Mouse (Mus musculus) heart, adult 11 months (tissue): ENCODE data around the gene Ostf1.
A peak's percentile ranks its signal among the peaks of the same experiment; 100 is the strongest.

Experiments used
- DNase-seq: peaks from one replicate; pipeline ENCODE4 v3.0.0; 2022

Ostf1 gene

DNA sequence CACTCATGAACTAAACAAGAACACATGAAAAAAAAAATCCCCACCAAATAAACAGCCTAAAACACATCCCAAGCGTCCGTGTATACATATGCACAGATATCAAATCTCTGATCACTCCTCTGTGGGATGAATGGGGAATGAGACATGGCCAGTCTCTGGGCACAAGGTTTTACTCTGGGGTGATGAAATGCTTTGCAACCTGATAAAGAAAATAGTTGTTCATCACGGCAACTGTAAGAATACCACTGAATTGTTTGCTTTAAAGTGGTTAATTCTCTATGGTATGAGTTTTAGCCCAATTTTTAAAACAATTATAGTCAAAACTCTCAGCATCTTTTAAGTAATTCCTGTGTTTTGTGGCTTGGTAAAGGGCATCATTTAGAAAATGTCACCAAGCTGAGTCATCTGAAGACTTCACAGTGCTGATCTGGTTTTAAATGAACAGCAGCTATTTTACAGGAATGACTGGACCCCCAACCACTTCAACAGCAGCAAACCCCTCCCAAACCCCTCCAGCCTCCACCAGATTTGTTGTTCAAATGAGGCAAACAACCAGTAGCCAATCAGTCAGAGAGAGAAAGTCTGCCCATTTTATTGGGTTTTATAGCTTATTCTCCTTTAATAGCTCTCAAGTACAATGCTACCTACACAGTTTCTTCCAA lies 33.2 kb downstream of the Ostf1 start:
- no peak for DNase-seq

DNA sequence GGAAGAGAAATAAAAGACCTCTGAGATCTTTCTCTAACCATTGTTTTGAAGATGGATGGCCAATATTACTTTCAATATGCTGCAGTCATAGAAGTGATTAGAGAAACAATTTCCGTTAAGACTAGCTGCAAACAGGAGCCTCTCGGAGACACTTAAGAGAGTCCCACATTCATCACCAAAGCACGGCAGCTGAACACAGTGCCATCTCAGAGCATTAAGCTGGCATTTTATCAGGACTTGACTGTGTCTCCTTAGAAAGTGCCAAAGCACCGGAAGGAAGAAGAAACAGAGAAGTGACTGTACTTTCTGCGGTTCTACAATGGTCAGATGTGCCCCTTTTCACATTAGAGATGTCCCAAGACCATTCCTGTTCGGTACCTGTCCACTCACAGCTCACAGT lies 33.9 kb downstream of the Ostf1 start:
- DNase-seq, result peak; percentile 64

DNA sequence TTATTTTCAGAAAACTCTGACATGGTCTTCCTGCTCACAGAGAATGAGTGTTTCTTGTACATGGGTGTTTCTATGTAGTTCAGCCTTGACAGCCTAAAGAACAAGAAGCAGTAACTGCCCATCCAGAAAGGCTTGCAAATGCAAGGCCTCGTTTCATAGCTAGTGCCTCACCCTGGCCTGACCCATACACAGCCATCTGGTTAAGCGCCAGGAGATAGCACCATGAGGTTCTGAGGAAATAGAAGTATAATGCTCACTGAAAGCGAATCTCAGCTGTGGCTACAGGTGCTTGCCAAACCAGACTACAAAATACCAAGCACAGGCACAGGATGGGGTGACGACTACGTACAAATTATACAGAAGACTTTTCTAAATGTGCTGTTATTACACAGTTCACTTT lies 34.7 kb downstream of the Ostf1 start:
- peak; percentile 64 for DNase-seq

DNA sequence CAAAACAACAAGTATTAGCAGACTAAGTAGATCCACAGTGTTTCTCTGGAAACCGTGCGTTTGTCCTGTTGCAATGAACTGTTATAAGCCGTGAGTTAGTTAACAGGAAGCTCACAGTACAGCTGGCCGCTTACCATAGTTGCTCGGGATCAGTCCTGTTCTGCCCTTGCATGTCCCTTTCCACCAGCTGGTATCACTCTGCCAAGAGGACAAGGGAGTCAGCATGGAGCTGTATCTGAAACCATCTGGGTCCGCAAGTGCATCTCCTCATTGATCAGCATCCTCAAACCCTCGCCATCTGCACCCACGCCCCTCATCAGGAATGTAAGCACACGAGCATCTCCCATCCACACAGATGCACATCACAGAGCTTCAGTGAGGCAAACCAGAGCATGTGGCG lies 37.9 kb downstream of the Ostf1 start:
- peak; percentile 88 for DNase-seq

DNA sequence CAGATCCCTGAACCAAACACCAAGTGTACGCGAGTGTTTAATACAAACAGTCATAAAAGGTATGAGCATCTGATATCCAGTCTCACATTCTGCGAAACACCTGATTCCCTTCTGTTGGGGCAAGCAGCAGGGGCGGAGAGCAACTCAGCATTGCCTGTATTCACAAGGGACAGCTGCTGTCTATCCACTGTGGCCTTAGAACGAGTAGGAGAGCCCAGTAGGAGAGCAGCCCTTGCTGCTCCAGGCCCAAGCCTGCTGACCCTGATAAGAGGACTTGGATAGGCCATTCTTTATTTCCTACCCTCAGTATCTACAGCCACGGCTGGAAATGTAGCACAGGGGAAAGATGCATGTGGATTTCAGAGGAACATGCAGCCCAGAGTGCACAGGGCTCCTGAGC lies 38.7 kb downstream of the Ostf1 start:
- DNase-seq, result no peak

DNA sequence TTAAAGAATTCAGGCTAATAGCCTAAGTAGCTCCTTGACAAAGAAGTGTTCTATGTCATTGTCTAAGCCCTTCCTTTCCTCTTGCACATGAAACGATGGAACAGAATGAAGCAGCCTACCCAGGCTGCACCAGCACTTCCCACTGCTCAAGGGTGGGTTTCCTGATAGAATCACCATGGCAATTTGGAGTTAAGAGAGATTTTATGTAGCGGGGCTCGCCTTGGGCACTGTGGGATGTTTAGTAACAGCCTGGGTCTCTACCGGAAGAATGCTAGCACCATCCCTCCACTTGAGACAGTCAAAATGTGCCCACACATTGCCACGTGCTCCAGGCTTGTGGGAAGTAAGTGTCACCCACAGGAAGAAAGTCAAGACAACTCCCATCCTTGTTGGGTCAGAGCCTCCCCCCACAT lies 40.7 kb downstream of the Ostf1 start:
- peak; percentile 92 for DNase-seq

DNA sequence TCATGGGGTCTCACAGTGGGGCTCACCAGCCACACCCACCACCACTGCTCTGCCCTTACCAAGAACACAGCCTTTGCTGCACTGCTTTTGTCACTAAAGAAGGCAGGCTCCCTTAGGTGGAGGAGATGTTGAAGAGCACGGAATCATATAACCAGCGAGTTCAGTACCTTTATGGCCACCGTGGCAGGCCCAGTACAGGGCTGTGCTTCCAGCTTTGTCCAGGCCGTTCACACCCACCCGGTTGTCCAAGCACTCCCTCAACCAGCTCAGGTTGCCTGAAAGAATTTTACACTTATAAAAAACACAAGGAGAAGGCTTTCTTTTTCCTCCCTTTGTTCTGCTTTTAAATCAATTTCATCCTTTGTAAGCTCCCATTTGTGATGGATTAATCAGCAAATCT lies 41.4 kb downstream of the Ostf1 start:
- peak; percentile 50 for DNase-seq

DNA sequence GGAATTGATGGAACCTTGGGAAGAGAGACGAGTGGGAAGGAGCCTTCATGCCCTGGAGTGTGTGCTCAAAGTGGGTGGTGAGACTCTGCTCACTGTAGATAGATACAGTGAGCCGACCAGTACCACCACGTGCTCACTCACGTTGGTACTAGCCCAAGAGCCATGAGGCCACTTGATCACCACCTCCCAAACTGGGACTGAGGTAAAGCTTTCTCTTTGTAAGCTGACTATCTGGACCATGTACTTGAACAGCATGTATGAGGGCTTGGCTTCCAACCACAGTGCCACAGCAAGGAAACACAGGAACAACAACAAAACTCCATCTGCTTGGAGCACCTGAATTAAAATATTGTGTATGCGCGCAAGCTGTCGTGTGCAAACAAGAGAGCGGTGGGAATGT lies 42.3 kb downstream of the Ostf1 start:
- peak; percentile 61 for DNase-seq

DNA sequence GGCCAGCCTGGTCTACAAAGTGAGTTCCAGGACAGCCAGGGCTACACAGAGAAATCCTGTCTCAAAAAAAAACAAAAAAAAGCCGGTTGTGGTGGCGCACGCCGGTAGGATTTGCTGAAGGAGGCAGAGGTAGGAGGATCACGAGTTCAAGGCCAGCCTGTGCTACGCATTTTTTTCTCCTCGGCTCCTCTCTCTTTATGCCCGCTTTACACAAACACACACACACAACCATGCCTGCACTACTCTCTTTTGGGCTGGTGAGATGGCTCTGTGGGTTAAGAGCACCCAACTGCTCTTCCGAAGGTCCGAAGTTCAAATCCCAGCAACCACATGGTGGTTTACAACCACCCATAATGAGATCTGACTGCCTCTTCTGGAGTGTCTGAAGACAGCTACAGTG lies 42.8 kb downstream of the Ostf1 start:
- peak; percentile 72 for DNase-seq

DNA sequence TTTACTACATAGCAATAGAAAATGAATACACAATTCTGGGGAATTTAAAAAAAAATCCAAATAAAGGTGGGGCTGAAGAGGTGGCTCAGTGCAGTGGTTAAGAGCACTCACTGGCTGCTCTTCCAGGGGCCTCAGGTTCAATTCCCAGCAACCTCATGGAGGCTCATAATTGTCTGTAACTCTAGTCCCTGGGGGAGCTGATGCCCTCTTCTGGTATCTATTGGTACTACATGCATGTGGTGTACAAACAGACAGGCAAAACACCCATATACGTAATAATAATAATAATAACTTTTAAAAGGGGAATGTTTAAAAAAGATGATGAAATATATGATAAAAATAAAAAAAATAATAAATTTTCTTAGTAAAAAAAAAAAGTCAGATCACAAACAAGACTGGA lies 43.4 kb downstream of the Ostf1 start:
- peak; percentile 22 for DNase-seq

DNA sequence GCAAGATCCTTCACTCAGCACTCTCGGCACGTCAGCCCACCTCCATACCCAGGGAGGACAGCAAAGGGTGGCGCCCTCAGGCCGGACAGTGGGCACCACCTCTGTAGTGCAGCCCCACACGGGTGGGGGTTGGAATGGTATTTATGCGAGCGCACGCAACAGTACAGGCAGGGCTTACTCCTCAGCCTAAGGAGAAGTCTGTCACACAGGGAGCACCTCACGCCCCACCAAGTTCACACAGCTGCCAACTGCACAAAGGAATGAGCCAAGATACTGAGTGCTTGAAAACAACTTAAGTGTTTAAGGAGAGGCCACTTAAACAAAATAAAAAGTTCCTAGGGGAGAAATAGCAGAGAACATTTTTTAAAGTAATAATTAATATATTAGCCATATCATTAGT lies 44.5 kb downstream of the Ostf1 start:
- DNase-seq, result peak; percentile 66

DNA sequence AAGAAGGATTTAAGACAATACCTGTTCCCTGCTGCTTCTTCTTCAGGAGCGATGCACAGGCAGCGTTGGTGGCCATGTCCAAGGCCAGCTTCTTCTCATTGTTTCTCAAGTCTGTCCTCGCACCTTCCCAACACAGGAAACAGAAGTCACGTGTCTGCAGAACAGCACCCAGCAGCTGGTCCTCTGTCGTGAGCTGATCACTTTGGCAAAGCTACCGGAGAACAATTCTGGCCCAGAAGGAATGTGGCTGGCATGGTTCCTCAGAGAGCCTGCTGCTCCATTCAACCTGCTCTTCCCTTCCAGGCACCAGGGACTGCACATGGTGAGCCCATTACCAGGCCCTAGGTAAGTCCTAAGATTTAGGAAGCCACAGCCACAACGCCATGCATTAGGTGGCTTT lies 47.0 kb downstream of the Ostf1 start:
- peak; percentile 80 for DNase-seq

DNA sequence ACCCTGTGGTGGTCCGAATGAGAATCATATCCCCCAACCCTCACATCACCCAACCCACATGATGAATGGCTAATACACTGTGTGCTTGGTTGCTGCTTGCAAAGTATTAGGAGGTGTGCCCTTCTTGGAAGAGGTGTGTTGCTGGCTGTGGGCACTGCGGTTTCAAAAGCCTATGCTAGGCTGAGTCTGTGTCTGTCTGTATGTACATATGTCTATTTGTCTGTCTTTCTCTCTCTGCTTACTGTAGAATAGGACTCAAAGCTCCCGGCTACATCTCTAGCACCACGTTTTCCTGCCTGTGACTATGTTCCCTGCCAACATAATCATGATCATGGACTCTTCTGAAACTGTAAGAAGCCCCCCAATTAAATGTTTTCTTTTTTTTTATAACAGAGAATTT lies 47.9 kb downstream of the Ostf1 start:
- DNase-seq, result peak; percentile 59

DNA sequence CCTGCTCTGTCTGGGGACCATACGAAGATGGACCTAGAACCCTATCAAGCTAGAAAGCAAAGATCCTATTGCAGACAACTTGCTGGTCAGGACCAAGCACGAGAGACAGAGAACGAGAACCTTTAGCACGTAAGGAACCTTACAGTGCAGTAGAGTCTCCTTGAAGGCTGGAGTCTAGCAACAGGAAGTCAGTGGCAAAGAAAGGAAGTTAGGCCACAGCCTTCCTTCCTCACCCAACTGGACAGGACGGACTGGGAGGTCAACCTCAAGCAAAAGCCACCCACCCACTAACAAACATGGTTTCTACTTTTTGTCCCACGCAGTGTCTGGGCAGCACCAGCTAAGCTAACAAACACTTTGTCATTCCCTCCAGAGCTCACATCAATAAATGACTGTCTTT lies 48.7 kb downstream of the Ostf1 start:
- no peak for DNase-seq

DNA sequence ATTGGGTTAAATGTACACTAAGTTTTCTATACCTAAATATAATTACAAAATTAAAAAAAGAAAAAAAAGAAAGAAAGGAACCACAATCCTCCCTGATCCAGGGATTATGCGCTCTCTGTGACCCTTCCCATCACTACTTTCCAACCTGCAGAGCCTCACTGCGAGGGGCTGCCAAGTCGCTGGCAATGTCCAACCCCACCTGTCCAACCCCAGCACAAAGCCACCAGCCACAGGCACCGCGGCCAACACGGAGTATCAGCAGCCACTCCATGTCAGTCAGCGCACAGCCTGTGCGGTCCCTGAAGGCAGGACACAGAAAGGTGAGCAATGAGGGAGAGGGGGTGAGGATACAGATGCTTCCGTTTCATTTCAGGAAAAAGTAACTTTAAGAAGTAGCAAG lies 49.4 kb downstream of the Ostf1 start:
- peak; percentile 60 for DNase-seq

DNA sequence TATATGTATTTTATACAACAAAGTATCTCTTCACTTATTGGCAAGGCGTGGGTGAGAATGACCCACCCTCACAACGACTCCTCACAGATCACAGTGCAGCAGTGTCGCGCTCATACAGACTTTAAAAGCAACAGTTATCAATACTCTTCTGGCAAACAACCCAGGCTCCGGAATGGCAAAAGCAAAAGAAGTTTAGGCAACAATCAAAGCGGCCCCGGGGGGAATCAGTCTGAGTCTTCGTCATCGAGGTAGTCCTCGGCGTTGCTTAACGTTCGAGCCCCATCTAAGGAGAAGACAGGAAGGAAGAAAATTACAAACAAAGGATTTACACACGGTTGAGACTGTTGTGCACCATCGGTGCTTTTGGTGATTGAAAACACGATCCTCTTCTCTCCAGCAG lies 50.6 kb downstream of the Ostf1 start:
- DNase-seq, result peak; percentile 82

DNA sequence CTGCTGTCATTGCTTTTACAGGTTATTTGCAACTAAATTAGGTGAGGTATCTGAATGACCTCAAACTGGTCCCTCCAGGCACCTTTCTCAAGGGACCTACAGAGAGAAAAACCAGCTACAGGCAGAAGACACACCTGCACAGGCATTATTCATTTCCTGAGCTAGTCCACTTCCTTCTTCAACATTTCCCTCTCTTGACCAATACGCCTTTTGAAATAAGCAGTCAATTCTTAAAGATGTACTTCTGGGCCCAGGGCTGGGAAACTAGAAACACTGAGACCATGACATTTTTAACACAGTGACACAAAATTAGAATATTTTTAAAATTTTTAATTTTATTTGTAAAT lies 52.6 kb downstream of the Ostf1 start:
- DNase-seq, result no peak

DNA sequence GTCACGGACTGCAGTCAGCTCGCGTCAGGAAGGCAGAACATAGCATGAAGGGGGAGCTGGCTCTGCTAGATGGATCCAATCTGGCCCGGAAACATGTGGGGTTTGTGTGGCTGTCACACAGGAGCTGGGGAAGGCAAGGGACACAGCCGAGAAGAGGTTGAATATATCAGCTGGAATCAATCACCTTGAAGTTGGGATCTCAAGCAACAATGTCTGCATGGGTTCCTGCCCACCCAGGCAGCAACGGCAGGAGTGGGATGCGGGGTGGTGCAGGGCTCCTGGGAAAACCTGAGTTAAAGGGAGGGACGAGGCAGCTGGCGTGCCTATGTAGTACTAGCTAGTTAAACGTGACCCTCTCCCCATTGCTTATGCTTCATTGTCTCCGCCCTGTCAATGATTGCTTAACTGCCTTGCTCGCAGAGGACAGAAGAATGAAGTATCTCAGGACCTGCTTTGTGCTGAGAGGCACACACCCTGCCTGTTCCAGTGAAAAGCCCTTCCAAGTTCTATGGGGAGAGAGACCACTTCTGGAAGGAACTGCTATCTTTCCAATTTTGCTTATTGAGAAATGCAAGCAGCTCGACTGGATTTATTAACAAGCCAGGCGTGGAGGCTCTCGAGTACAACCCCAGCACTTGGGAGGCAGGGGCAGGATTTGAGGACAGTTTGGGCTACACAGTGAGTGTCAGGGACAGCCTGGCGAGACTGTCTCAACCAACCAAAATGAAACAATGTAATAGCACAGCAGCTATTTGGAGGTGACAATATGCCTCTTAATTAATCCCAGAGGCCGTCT lies 53.2 kb downstream of the Ostf1 start:
- peak; percentile 58 for DNase-seq

DNA sequence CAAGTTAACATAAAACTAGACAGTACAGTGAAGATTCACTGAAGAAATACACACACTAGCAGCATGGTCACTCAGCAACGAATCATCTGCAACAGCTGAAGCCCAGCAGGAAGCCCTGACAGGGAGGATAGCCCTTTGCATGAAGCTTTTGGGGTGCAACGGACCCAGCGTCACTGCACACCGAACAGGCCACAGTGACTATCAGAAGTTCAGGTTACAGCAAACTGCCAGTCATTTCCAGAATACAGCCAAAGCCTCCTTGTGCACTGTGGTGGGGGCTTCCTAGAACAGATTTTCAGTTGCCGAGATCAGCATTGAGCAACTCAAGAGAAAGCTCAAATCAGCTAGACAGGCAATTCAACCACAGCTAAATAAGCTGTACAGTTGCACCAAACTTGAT lies 54.3 kb downstream of the Ostf1 start:
- DNase-seq, result peak; percentile 79

DNA sequence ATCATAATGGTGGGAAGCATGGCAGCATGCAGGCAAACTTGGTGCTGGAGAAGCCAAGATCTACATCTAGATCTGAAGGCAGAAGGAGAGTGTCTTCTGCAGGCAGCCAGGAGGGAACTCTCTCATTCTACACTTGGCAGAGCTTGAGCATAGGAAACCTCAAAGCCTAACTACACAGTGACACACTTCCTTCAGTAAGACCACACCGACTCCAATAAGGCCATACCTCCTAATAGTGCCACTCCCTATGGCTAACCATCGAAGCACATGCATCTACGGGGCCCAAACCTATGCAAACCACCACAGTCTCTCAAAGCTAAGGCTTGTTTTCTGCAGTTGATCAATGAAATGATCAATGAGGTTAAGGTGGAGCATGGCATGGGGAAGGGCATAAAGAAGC lies 55.7 kb downstream of the Ostf1 start:
- peak; percentile 55 for DNase-seq

DNA sequence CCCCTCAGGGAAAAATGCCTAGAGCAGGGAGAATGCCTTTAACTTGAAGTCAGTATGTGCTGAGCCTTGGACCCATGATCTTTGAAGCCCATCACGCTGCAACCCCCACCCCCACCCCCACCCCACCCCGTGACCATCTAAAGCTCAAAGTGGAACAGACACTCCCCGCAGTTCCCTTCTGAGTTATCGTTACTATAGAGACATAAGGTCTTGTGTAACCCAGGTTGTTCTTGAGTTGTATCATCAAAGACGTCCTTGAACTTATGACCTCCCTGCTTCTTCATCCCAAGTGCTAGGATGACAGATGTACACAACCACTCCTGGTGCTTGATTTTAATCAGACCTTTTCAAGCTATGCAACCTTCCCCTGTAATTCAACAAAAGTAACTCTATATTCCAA lies 57.7 kb downstream of the Ostf1 start:
- DNase-seq, result peak; percentile 29

DNA sequence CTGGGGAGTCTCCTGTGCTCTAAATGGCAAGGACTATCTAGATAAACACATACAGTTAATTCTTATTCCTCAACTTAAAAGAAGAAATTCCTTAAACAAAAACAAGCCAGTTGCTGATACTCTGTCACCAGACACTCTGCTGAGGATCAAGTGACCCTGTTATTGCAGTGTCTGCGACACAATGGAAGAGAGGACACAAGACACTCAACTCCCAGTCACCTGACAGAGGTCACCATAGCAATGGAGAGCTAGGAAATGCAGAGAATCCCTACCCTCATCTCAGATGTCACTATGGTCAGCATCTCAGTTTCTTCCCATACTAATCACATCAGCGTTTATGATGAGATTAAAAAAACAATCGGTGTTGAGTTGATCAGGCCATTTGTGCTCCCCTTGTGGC lies 58.2 kb downstream of the Ostf1 start:
- DNase-seq, result no peak

DNA sequence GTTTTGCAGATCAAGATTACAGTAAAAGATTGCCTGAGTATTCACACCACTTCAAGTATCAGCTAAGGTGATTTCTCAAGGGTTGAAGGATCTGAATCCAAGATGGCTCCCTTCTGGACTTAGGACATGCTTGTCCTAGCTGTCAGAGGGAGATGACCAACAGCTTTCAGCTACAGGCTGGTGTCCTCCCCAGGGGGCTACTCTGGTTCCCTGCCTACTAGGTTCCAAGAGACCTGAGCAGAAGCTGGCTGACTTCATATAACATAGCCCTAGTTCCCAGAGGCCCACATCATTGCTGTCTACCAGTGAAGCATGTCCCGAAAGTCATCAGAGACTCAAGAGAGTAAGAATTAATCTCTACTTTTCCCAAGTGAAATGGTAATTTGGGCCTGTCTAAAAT lies 62.1 kb downstream of the Ostf1 start:
- DNase-seq, result peak; percentile 71

DNA sequence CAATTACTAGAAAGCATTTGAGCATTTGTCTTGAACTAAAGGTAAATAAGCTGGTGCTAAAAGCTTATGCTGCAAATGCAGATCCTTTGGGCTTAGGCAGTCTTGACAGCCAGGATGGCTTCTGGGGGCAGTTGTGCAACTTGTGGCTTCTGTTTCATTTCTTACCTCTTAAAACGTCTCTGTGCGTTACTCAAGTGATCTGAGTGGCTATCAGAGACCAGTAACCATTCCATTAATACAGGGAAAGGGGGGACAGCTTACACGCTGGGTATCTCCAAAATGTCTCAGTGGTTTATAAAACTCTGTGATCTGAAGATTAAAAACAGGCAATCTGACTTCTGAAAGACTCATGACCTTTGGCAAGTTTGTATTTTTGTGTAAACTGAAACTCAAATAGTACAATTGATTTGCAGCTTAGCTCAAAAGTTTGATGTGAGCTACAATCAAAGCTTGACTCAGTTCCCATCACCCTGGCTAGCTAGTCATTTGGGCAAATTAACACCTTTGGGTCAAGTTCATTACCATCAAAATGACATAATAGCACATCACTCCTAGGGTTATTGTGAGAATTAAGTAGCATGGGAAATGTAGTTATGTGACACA lies 62.7 kb downstream of the Ostf1 start:
- peak; percentile 11 for DNase-seq
